Mouse (Mus musculus) hindbrain, embryonic 11.5 days (tissue): ENCODE measurements at regions not wholly inside any gene's neighbourhood (a gene's known extent, or its start where the extent isn't known, plus 50 kb on each side); places are given as distances from the start of the nearest gene placed in this dataset.
A peak's percentile ranks its signal among the peaks of the same experiment; 100 is the strongest.

Experiments
- ATAC-seq: fragments of 200-750 bp; cut with Nextera tagmentation; 2 replicates; pipeline ENCODE4 v1.8.0; 2017; ENCODE audit warnings: mild to moderate bottlenecking, moderate TSS enrichment, moderate library complexity; ENCODE audit not compliant: low FRiP score
- DNase-seq: peaks from one replicate; pipeline ENCODE4 v3.0.0-alpha.2; 2015; ENCODE audit warnings: low spot score
- H3K27ac ChIP-seq: fragments of 300-500 bp; sonication (generic); 2 replicates; pipeline ENCODE4 v1.5.1; 2014; ENCODE audit warnings: mild to moderate bottlenecking, low read depth, low read length
- H3K27me3 ChIP-seq: fragments of 300-500 bp; sonication (generic); 2 replicates; pipeline ENCODE4 v1.6.1; 2014; ENCODE audit warnings: mild to moderate bottlenecking, low read length, moderate library complexity, mixed read lengths; ENCODE audit not compliant: control insufficient read depth, insufficient read depth
- H3K36me3 ChIP-seq: fragments of 300-500 bp; sonication (generic); 2 replicates; pipeline ENCODE4 v1.6.1; 2014; ENCODE audit warnings: mild to moderate bottlenecking, low read length, moderate library complexity, mixed read lengths; ENCODE audit not compliant: control insufficient read depth, insufficient read depth
- H3K4me1 ChIP-seq: fragments of 300-500 bp; sonication (generic); replicated peaks from 2 replicates; pipeline ENCODE4 v1.6.1; 2014; ENCODE audit warnings: low read length, mixed read lengths; ENCODE audit not compliant: control insufficient read depth, insufficient read depth
- H3K4me2 ChIP-seq: fragments of 300-500 bp; sonication (generic); replicated peaks from 2 replicates; pipeline ENCODE4 v1.6.1; 2014; ENCODE audit warnings: mild to moderate bottlenecking, low read depth, low read length
- H3K4me3 ChIP-seq: fragments of 300-500 bp; sonication (generic); 2 replicates; pipeline ENCODE4 v1.5.1; 2014; ENCODE audit warnings: low read depth, low read length
- H3K9ac ChIP-seq: fragments of 300-500 bp; sonication (generic); 2 replicates; pipeline ENCODE4 v1.6.1; 2014; ENCODE audit warnings: low read depth, low read length
- H3K9me3 ChIP-seq: fragments of 300-500 bp; sonication (generic); 2 replicates; pipeline ENCODE4 v1.6.1; 2016; ENCODE audit warnings: low read length; ENCODE audit not compliant: control insufficient read depth
- WGBS: fragments of 180-500 bp; shearing (Covaris S2); extraction: QIAGEN DNeasy Blood & Tissue Kit; methylation state at CpG from one replicate; pipeline ENCODE4 v1.1.7; 2014; 5-methylcytosine and 5-hydroxymethylcytosine counted together

GRCm38 (mm10) chr12:25437556-25437955 lies 340.6 kb upstream of the Id2 start:
- Histone ChIP-seq H3K9me3 (no peaks in the 10 kb centered on the region), H3K4me1 (no peaks in the 10 kb centered on the region), H3K27me3 (no peaks in the 10 kb centered on the region), H3K4me3 (no peak overlapping the region), H3K36me3 (no peaks in the 10 kb centered on the region), H3K27ac (no peak overlapping the region), H3K4me2 (no peak overlapping the region), H3K9ac (no peak overlapping the region)
- ATAC-seq (no peak), DNase-seq (no peak)
- 81% methylated on average over 4 of the region's 4 CpGs for WGBS

GRCm38 (mm10) chr12:25436220-25436911 lies 339.4 kb upstream of the Id2 start:
- DNase-seq = no peak

GRCm38 (mm10) chr12:25432796-25433195 lies 335.9 kb upstream of the Id2 start:
- Histone ChIP-seq H3K27me3 (no peaks in the 10 kb centered on the region), H3K4me1 (no peaks in the 10 kb centered on the region), H3K27ac (no peak overlapping the region), H3K9me3 (no peaks in the 10 kb centered on the region), H3K4me2 (no peak overlapping the region), H3K9ac (no peak overlapping the region), H3K4me3 (no peak overlapping the region), H3K36me3 (no peaks in the 10 kb centered on the region)
- WGBS = 93% methylated on average over 6 of the region's 6 CpGs
- DNase-seq (no peak), ATAC-seq (no peak)

More at GRCm38 (mm10) chr12:25436220-25436911, 339.4 kb upstream of the Id2 start:
- Histone ChIP-seq H3K9me3 (no peaks in the 10 kb centered on the region), H3K9ac (no peak overlapping the region), H3K36me3 (no peaks in the 10 kb centered on the region), H3K4me2 (no peak overlapping the region), H3K4me3 (no peak overlapping the region), H3K27ac (no peak overlapping the region), H3K4me1 (no peaks in the 10 kb centered on the region), H3K27me3 (no peaks in the 10 kb centered on the region)
- 93% methylated on average over 6 of the region's 6 CpGs for WGBS
- no peak for ATAC-seq

- DNase-seq (no peak), ATAC-seq (no peak)
- 90% methylated on average over 4 of the region's 4 CpGs for WGBS
- no peaks in the 10 kb centered on the region for H3K9me3 ChIP-seq
- no peaks in the 10 kb centered on the region for H3K4me1 ChIP-seq
- H3K27ac ChIP-seq = no peak overlapping the region
- H3K9ac ChIP-seq = no peak overlapping the region
- no peak overlapping the region for H3K4me3 ChIP-seq
- no peak overlapping the region for H3K4me2 ChIP-seq
- no peaks in the 10 kb centered on the region for H3K27me3 ChIP-seq
- H3K36me3 ChIP-seq = no peaks in the 10 kb centered on the region
Observed at GRCm38 (mm10) chr12:25430911-25431310, 334.0 kb upstream of the Id2 start.

GRCm38 (mm10) chr12:25427911-25428642 lies 331.1 kb upstream of the Id2 start:
- WGBS = 88% methylated on average over 11 of the region's 11 CpGs
- no peaks in the 10 kb centered on the region for H3K27me3 ChIP-seq
- DNase-seq (no peak), ATAC-seq (no peak)
- no peaks in the 10 kb centered on the region for H3K9me3 ChIP-seq
- H3K4me2 ChIP-seq = no peak overlapping the region
- H3K9ac ChIP-seq = no peak overlapping the region
- H3K4me1 ChIP-seq = no peaks in the 10 kb centered on the region
- no peak overlapping the region for H3K27ac ChIP-seq
- no peaks in the 10 kb centered on the region for H3K36me3 ChIP-seq
- no peak overlapping the region for H3K4me3 ChIP-seq

GRCm38 (mm10) chr12:25417336-25417735 lies 320.4 kb upstream of the Id2 start:
- H3K9ac ChIP-seq = no peak overlapping the region
- no peaks in the 10 kb centered on the region for H3K36me3 ChIP-seq
- H3K9me3 ChIP-seq = no peaks in the 10 kb centered on the region
- 77% methylated on average over 4 of the region's 4 CpGs for WGBS
- DNase-seq (no peak), ATAC-seq (no peak)
- H3K4me3 ChIP-seq = no peak overlapping the region
- H3K4me1 ChIP-seq = 0 out of 2 replicates have a peak, but pooled peaks cover 5% of the 10 kb centered on the region
- no peaks in the 10 kb centered on the region for H3K27me3 ChIP-seq
- H3K4me2 ChIP-seq = no peak overlapping the region
- H3K27ac ChIP-seq = no peak overlapping the region

GRCm38 (mm10) chr12:25416571-25416970 lies 319.6 kb upstream of the Id2 start:
- H3K4me2 ChIP-seq = no peak overlapping the region
- no peaks in the 10 kb centered on the region for H3K27me3 ChIP-seq
- 70% methylated on average over 3 of the region's 3 CpGs for WGBS
- no peak for ATAC-seq
- H3K27ac ChIP-seq = no peak overlapping the region
- H3K9ac ChIP-seq = no peak overlapping the region
- H3K4me3 ChIP-seq = no peak overlapping the region
- H3K9me3 ChIP-seq = no peaks in the 10 kb centered on the region
- DNase-seq = peak; percentile 14
- no peaks in the 10 kb centered on the region for H3K36me3 ChIP-seq
- 0 out of 2 replicates have a peak, but pooled peaks cover 5% of the 10 kb centered on the region for H3K4me1 ChIP-seq

GRCm38 (mm10) chr12:25415641-25416040 lies 318.7 kb upstream of the Id2 start:
- Histone ChIP-seq H3K27me3 (no peaks in the 10 kb centered on the region), H3K27ac (no peak overlapping the region), H3K9me3 (no peaks in the 10 kb centered on the region), H3K4me2 (no peak overlapping the region), H3K9ac (no peak overlapping the region), H3K36me3 (no peaks in the 10 kb centered on the region), H3K4me3 (no peak overlapping the region), H3K4me1 (0 out of 2 replicates have a peak, but pooled peaks cover 5% of the 10 kb centered on the region)
- ATAC-seq (no peak; the same call in 1 of the 2 replicates), DNase-seq (peak; percentile 54)
- 22% methylated on average over 3 of the region's 3 CpGs for WGBS

- WGBS = 23% methylated on average over 2 of the region's 2 CpGs
- no peak overlapping the region for H3K9ac ChIP-seq
- peak; percentile 72 for DNase-seq
- no peak for ATAC-seq
- no peak overlapping the region for H3K4me3 ChIP-seq
- H3K36me3 ChIP-seq = no peaks in the 10 kb centered on the region
- 0 out of 2 replicates have a peak, but pooled peaks cover 5% of the 10 kb centered on the region for H3K4me1 ChIP-seq
- no peaks in the 10 kb centered on the region for H3K27me3 ChIP-seq
- no peak overlapping the region for H3K4me2 ChIP-seq
- H3K9me3 ChIP-seq = no peaks in the 10 kb centered on the region
- H3K27ac ChIP-seq = no peak overlapping the region
Observed at GRCm38 (mm10) chr12:25415232-25415631, 318.3 kb upstream of the Id2 start.
